Comparison of ENCODE assay signal across 8 mouse cellular contexts in genomic region chrX:7722691-7723090, GRCm38 (mm10). TPM values are rescaled to one million over a fixed set of nuclear protein-coding genes. Genes with fewer than 3 reads are reported as not detected.
A peak's percentile ranks its signal among the peaks of the same experiment; 100 is the strongest.
DNase-seq lines count a peak whose midpoint lies in the region; ATAC-seq and TF ChIP-seq lines count a peak whose summit lies in the region.

No protein-coding gene starts in this region.

- H3K4me2 ChIP-seq in kidney, embryonic 15.5 days, result peak overlapping the region; percentile 65
- H3K4me2 ChIP-seq in hindbrain, embryonic 12.5 days (replicated peaks), result peak overlapping the region; percentile 62
- H3K4me2 ChIP-seq in midbrain, embryonic 13.5 days (replicated peaks), result peak overlapping the region; percentile 69

- peak overlapping the region; percentile 62 for H3K4me3 ChIP-seq in kidney, embryonic 15.5 days (replicated peaks)
- H3K4me3 ChIP-seq in MEL (ENCODE audit: control insufficient read depth in 1 of 2, insufficient read depth in 1 of 2, low read depth in 2 of 2, low read length in 2 of 2), result peak overlapping the region; percentile 79 to 86
- peak overlapping the region; percentile 56 for H3K4me3 ChIP-seq in hindbrain, embryonic 12.5 days
- peak overlapping the region; percentile 54 for H3K4me3 ChIP-seq in midbrain, embryonic 13.5 days (replicated peaks)

- no peaks in the 10 kb centered on the region for H3K27me3 ChIP-seq in kidney, embryonic 15.5 days
- no peaks in the 10 kb centered on the region for H3K27me3 ChIP-seq in MEL (ENCODE audit: control insufficient read depth in 1 of 2, insufficient read depth in 2 of 2, low read length in 2 of 2)
- no peaks in the 10 kb centered on the region for H3K27me3 ChIP-seq in hindbrain, embryonic 12.5 days
- no peaks in the 10 kb centered on the region for H3K27me3 ChIP-seq in midbrain, embryonic 13.5 days

- no peak for TF ChIP-seq EP300 in MEL (IDR thresholded peaks at IDR 0.05; ENCODE audit: low read depth in 1 of 2, low read length in 2 of 2)

- peaks cover 23% of the 10 kb centered on the region for H3K36me3 ChIP-seq in kidney, embryonic 15.5 days
- no peaks in the 10 kb centered on the region for H3K36me3 ChIP-seq in MEL (ENCODE audit: control insufficient read depth in 1 of 2, insufficient read depth in 2 of 2, low read length in 2 of 2)
- H3K36me3 ChIP-seq in hindbrain, embryonic 12.5 days, result peaks cover 14% of the 10 kb centered on the region; the same call in 1 of the 2 replicates
- peaks cover 18% of the 10 kb centered on the region for H3K36me3 ChIP-seq in midbrain, embryonic 13.5 days

- TF ChIP-seq CTCF in MEL (IDR thresholded peaks at IDR 0.05 in 2 of 3, conservative IDR thresholded peaks at IDR 0.05 in 1 of 3; ENCODE audit: control insufficient read depth in 1 of 3, insufficient read depth in 1 of 3, low read depth in 2 of 3, low read length in 3 of 3, poor library complexity in 1 of 3, severe bottlenecking in 1 of 3), result no peak

- H3K9me3 ChIP-seq in kidney, embryonic 15.5 days (replicated peaks), result no peaks in the 10 kb centered on the region
- no peaks in the 10 kb centered on the region for H3K9me3 ChIP-seq in MEL (replicated peaks; ENCODE audit: insufficient read depth, low read length)
- no peaks in the 10 kb centered on the region for H3K9me3 ChIP-seq in hindbrain, embryonic 12.5 days (replicated peaks)
- no peaks in the 10 kb centered on the region for H3K9me3 ChIP-seq in midbrain, embryonic 13.5 days

- peaks cover 6% of the 10 kb centered on the region; the same call in 1 of the 2 replicates for H3K4me1 ChIP-seq in kidney, embryonic 15.5 days
- peaks cover under 1 to 10% of the 10 kb centered on the region in 2 experiments; a peak in 3 of 4 replicates for H3K4me1 ChIP-seq in MEL (ENCODE audit: control insufficient read depth in 1 of 2, insufficient read depth in 2 of 2, low read length in 2 of 2)
- peaks cover 5% of the 10 kb centered on the region for H3K4me1 ChIP-seq in hindbrain, embryonic 12.5 days
- peaks cover 10% of the 10 kb centered on the region for H3K4me1 ChIP-seq in midbrain, embryonic 13.5 days (replicated peaks)

- no peak for ATAC-seq in kidney, embryonic 15.5 days (replicated peaks; ENCODE audit: low FRiP score)
- no peak for ATAC-seq in hindbrain, embryonic 12.5 days (ENCODE audit: low FRiP score)
- ATAC-seq in midbrain, embryonic 13.5 days, result no peak

- no peak for TF ChIP-seq POLR2A in MEL (IDR thresholded peaks at IDR 0.05; ENCODE audit: control insufficient read depth in 1 of 2, insufficient read depth in 1 of 2, low read depth in 1 of 2, low read length in 2 of 2, poor library complexity in 1 of 2)

- peak overlapping the region; percentile 52 for H3K9ac ChIP-seq in kidney, embryonic 15.5 days
- H3K9ac ChIP-seq in MEL (ENCODE audit: control insufficient read depth, low read depth, low read length, poor library complexity, severe bottlenecking), result peak overlapping the region; percentile 90
- H3K9ac ChIP-seq in hindbrain, embryonic 12.5 days, result peak overlapping the region; percentile 51; the same call in 1 of the 2 replicates
- peak overlapping the region; percentile 59 for H3K9ac ChIP-seq in midbrain, embryonic 13.5 days (replicated peaks)

- H3K79me2 ChIP-seq in MEL (ENCODE audit: control insufficient read depth, insufficient read depth, low read length, poor library complexity), result peaks cover 6% of the 10 kb centered on the region

- WGBS in kidney, embryonic 15.5 days, result 21% methylated on average over 4 of the region's 4 CpGs
- 35% methylated on average over 4 of the region's 4 CpGs for WGBS in hindbrain, embryonic 12.5 days
- WGBS in midbrain, embryonic 13.5 days, result 38% methylated on average over 4 of the region's 4 CpGs

- H3K27ac ChIP-seq in kidney, embryonic 15.5 days, result no peak overlapping the region
- H3K27ac ChIP-seq in MEL (ENCODE audit: control insufficient read depth, low read depth, low read length), result no peak overlapping the region
- H3K27ac ChIP-seq in hindbrain, embryonic 12.5 days, result no peak overlapping the region
- H3K27ac ChIP-seq in midbrain, embryonic 13.5 days, result no peak overlapping the region

- no peak for TF ChIP-seq RAD21 in MEL (IDR thresholded peaks at IDR 0.05; ENCODE audit: low read depth, low read length)

- no peak for DNase-seq in kidney, postnatal 25 days
- DNase-seq in MEL (ENCODE audit: low read depth, low spot score), result peak; percentile 39
- DNase-seq in left cerebral cortex, adult 9 months (ENCODE audit: low spot score in 2 of 2), result no peak
- DNase-seq in gastrocnemius, postnatal 10 days, result no peak
- DNase-seq in right cerebral cortex, postnatal 25 days, result no peak

TF ChIP-seq in MEL, 35 proteins besides CTCF, POLR2A, EP300 and RAD21:
- TF ChIP-seq KAT2A (conservative IDR thresholded peaks at IDR 0.05; ENCODE audit: low read depth, low read length) (no peak), ZNF384 (IDR thresholded peaks at IDR 0.05; ENCODE audit: low read depth, low read length) (peak; percentile 60; the same call in 1 of the 2 replicates)

RNA-seq across cellular contexts. Expression of gene Gm45208, which starts 0.6 kb away (rescaled TPM):
- 0.96 TPM in 1 of 2 replicates, not detected in the other for polyA plus RNA-seq in kidney, embryonic 15.5 days (2015; fragmentation: Nextera tagmentation; extraction: Ambion mirVana)
- total RNA-seq in MEL (2012; rRNA removed), result 0.36 TPM in 1 of 2 replicates, not detected in the other
- polyA plus RNA-seq in MEL (2012; ENCODE audit: insufficient read depth in 1 of 2, insufficient read length in 2 of 2, low read depth in 1 of 2, low replicate concordance in 2 of 2, missing spikeins in 1 of 2), result 10 to 100 TPM in 1 of 2 experiments, not detected in 1; 11.0 TPM
- 1.7 TPM in 1 of 2 replicates, not detected in the other for polyA plus RNA-seq in hindbrain, embryonic 12.5 days (2016; fragmentation: Nextera tagmentation; extraction: Ambion mirVana)
- not detected in 2 replicates for polyA plus RNA-seq in midbrain, embryonic 13.5 days (2015; fragmentation: Nextera tagmentation; extraction: Ambion mirVana)
- total RNA-seq in gastrocnemius, postnatal 10 days (2021), result not detected

RNA-seq across cellular contexts. Expression of gene Praf2, which starts 5.5 kb away (rescaled TPM):
- 64.4 and 68.9 TPM in 2 replicates for polyA plus RNA-seq in kidney, embryonic 15.5 days (2015; fragmentation: Nextera tagmentation; extraction: Ambion mirVana)
- 19.1 and 23.0 TPM in 2 replicates for total RNA-seq in MEL (2012; rRNA removed)
- polyA plus RNA-seq in MEL (2012; ENCODE audit: insufficient read depth in 1 of 2, insufficient read length in 2 of 2, low read depth in 1 of 2, low replicate concordance in 2 of 2, missing spikeins in 1 of 2), result 10 to 100 TPM in 1 of 2 experiments, not detected in 1; 60.1 TPM
- polyA plus RNA-seq in hindbrain, embryonic 12.5 days (2016; fragmentation: Nextera tagmentation; extraction: Ambion mirVana), result 86.0 and 88.5 TPM in 2 replicates
- polyA plus RNA-seq in midbrain, embryonic 13.5 days (2015; fragmentation: Nextera tagmentation; extraction: Ambion mirVana), result 110 and 111 TPM in 2 replicates
- total RNA-seq in gastrocnemius, postnatal 10 days (2021), result 10 to 100 TPM in 1 of 2 experiments, 1 to 10 TPM in 1; 8.5 to 12.5 TPM

RNA-seq across cellular contexts. Expression of gene Wdr45, which starts 8.6 kb away (rescaled TPM):
- 35.4 and 38.6 TPM in 2 replicates for polyA plus RNA-seq in kidney, embryonic 15.5 days (2015; fragmentation: Nextera tagmentation; extraction: Ambion mirVana)
- 13.9 and 16.0 TPM in 2 replicates for total RNA-seq in MEL (2012; rRNA removed)
- polyA plus RNA-seq in MEL (2012; ENCODE audit: insufficient read depth in 1 of 2, insufficient read length in 2 of 2, low read depth in 1 of 2, low replicate concordance in 2 of 2, missing spikeins in 1 of 2), result 10 to 100 TPM in 1 of 2 experiments, not detected in 1; 36.1 TPM
- polyA plus RNA-seq in hindbrain, embryonic 12.5 days (2016; fragmentation: Nextera tagmentation; extraction: Ambion mirVana), result 23.6 and 30.0 TPM in 2 replicates
- 31.8 and 34.9 TPM in 2 replicates for polyA plus RNA-seq in midbrain, embryonic 13.5 days (2015; fragmentation: Nextera tagmentation; extraction: Ambion mirVana)
- 10 to 100 TPM; 19.6 to 24.3 TPM for total RNA-seq in gastrocnemius, postnatal 10 days (2021)

RNA-seq across cellular contexts. Expression of gene Gpkow, which starts 25.8 kb away (rescaled TPM):
- 40.3 and 42.5 TPM in 2 replicates for polyA plus RNA-seq in kidney, embryonic 15.5 days (2015; fragmentation: Nextera tagmentation; extraction: Ambion mirVana)
- total RNA-seq in MEL (2012; rRNA removed), result 23.0 and 23.4 TPM in 2 replicates
- polyA plus RNA-seq in MEL (2012; ENCODE audit: insufficient read depth in 1 of 2, insufficient read length in 2 of 2, low read depth in 1 of 2, low replicate concordance in 2 of 2, missing spikeins in 1 of 2), result 100 to 1,000 TPM in 1 of 2 experiments, 10 to 100 TPM in 1; 37.0 to 539 TPM
- 45.5 and 46.4 TPM in 2 replicates for polyA plus RNA-seq in hindbrain, embryonic 12.5 days (2016; fragmentation: Nextera tagmentation; extraction: Ambion mirVana)
- polyA plus RNA-seq in midbrain, embryonic 13.5 days (2015; fragmentation: Nextera tagmentation; extraction: Ambion mirVana), result 45.1 and 45.6 TPM in 2 replicates
- 10 to 100 TPM; 19.6 to 19.8 TPM for total RNA-seq in gastrocnemius, postnatal 10 days (2021)

RNA-seq across cellular contexts. Expression of gene Ccdc120, which starts 28.0 kb away (rescaled TPM):
- polyA plus RNA-seq in kidney, embryonic 15.5 days (2015; fragmentation: Nextera tagmentation; extraction: Ambion mirVana), result 19.6 and 20.2 TPM in 2 replicates
- 3.9 and 5.8 TPM in 2 replicates for total RNA-seq in MEL (2012; rRNA removed)
- 10 to 100 TPM in 1 of 2 experiments, not detected in 1; 12.2 TPM for polyA plus RNA-seq in MEL (2012; ENCODE audit: insufficient read depth in 1 of 2, insufficient read length in 2 of 2, low read depth in 1 of 2, low replicate concordance in 2 of 2, missing spikeins in 1 of 2)
- polyA plus RNA-seq in hindbrain, embryonic 12.5 days (2016; fragmentation: Nextera tagmentation; extraction: Ambion mirVana), result 34.5 and 37.7 TPM in 2 replicates
- polyA plus RNA-seq in midbrain, embryonic 13.5 days (2015; fragmentation: Nextera tagmentation; extraction: Ambion mirVana), result 46.0 and 51.0 TPM in 2 replicates
- 1 to 10 TPM; 1.0 to 1.5 TPM for total RNA-seq in gastrocnemius, postnatal 10 days (2021)
